Mouse (Mus musculus) CH12.LX (cell line): ENCODE measurements at regions not wholly inside any gene's neighbourhood (a gene's known extent, or its start where the extent isn't known, plus 50 kb on each side); places are given as distances from the start of the nearest gene placed in this dataset.

Experiments
- DNase-seq: peaks from one replicate; pipeline ENCODE4 v3.0.0-alpha.2; 2013; ENCODE audit errors: extremely low read depth
- H3K27ac ChIP-seq: 2 replicates; pipeline ENCODE4 v1.5.1; 2012; ENCODE audit warnings: low read depth, mild to moderate bottlenecking, control low read depth, moderate library complexity; ENCODE audit not compliant: insufficient read depth
- H3K27me3 ChIP-seq: replicated peaks from 2 replicates; pipeline ENCODE3; 2012; ENCODE audit warnings: inconsistent platforms
- H3K36me3 ChIP-seq, 2 experiments: replicated peaks in 1 of 2; 2 replicates each; pipeline versions ENCODE3 to v1.6.1; 2012; ENCODE audit warnings: inconsistent platforms in 1 of 2, low read length in 1 of 2, mild to moderate bottlenecking in 1 of 2, mixed read lengths in 1 of 2, moderate library complexity in 1 of 2; ENCODE audit not compliant: control insufficient read depth in 1 of 2, insufficient read depth in 1 of 2
- H3K4me1 ChIP-seq, 2 experiments: 2 replicates each; pipeline ENCODE4 v1.6.1; 2012; ENCODE audit warnings: inconsistent platforms in 1 of 2, moderate library complexity in 1 of 2; ENCODE audit not compliant: insufficient read depth in 2 of 2, control insufficient read depth in 1 of 2
- H3K4me2 ChIP-seq: 2 replicates; pipeline ENCODE4 v1.6.1; 2012; ENCODE audit warnings: low read depth, mild to moderate bottlenecking, control low read depth; ENCODE audit not compliant: poor library complexity, insufficient read depth, severe bottlenecking
- H3K4me3 ChIP-seq, 3 experiments: fragments of 150-350 bp in 1 of 3; sonication (generic) in 1 of 3; replicated peaks in 1 of 3; 2 replicates each; pipeline versions ENCODE3 to v1.5.1; 2011 to 2012; ENCODE audit warnings: low read depth in 2 of 3, low read length in 2 of 3, mild to moderate bottlenecking in 2 of 3, moderate library complexity in 2 of 3, control low read depth in 1 of 3, improper control_type of control experiment in 1 of 3, inconsistent platforms in 1 of 3, mixed read lengths in 1 of 3; ENCODE audit not compliant: poor library complexity in 1 of 3
- H3K79me2 ChIP-seq: replicated peaks from 2 replicates; pipeline ENCODE4 v1.6.1; 2012; ENCODE audit warnings: mild to moderate bottlenecking, moderate library complexity; ENCODE audit not compliant: control insufficient read depth, poor library complexity, insufficient read depth, severe bottlenecking; ENCODE audit errors: extremely low read depth
- H3K9ac ChIP-seq: 2 replicates; pipeline ENCODE4 v1.6.1; 2012; ENCODE audit warnings: low read depth, mild to moderate bottlenecking, control low read depth, moderate library complexity; ENCODE audit not compliant: insufficient read depth
- H3K9me3 ChIP-seq: replicated peaks from 2 replicates; pipeline ENCODE3; 2012; ENCODE audit warnings: low read length, inconsistent platforms, mixed read lengths
- CHD1 ChIP-seq: IDR thresholded peaks from 2 replicates; pipeline ENCODE4 v1.6.1; 2012; ENCODE audit warnings: low read depth, low read length, improper control_type of control experiment, inconsistent platforms
- E2F4 ChIP-seq: IDR thresholded peaks from 2 replicates; pipeline ENCODE4 v1.6.1; 2011; ENCODE audit warnings: low read depth, low read length, improper control_type of control experiment; ENCODE audit not compliant: insufficient replicate concordance
- ELF1 ChIP-seq: IDR thresholded peaks from 2 replicates; pipeline ENCODE4 v1.6.1; 2014; ENCODE audit warnings: low read depth, mild to moderate bottlenecking, inconsistent platforms, low read length, improper control_type of control experiment
- ETS1 ChIP-seq: conservative IDR thresholded peaks from 2 replicates; pipeline ENCODE4 v1.6.1; 2012; ENCODE audit warnings: low read depth, mild to moderate bottlenecking, inconsistent platforms, low read length, improper control_type of control experiment, moderate library complexity
- MAFK ChIP-seq: IDR thresholded peaks from 2 replicates; pipeline ENCODE4 v1.6.1; 2011; ENCODE audit warnings: low read length, improper control_type of control experiment; ENCODE audit not compliant: insufficient replicate concordance
- MXI1 ChIP-seq: IDR thresholded peaks from 2 replicates; pipeline ENCODE4 v1.6.1; 2011; ENCODE audit warnings: mild to moderate bottlenecking, low read depth, low read length, improper control_type of control experiment
- NRF1 ChIP-seq: IDR thresholded peaks from 2 replicates; pipeline ENCODE4 v1.6.1; 2014; ENCODE audit warnings: low read depth, mild to moderate bottlenecking, inconsistent platforms, low read length, improper control_type of control experiment, moderate library complexity
- POLR2A ChIP-seq: IDR thresholded peaks from 2 replicates; pipeline ENCODE4 v1.6.1; 2011; ENCODE audit warnings: low read depth, mild to moderate bottlenecking, improper control_type of control experiment, low read length
- POLR2AphosphoS2 ChIP-seq: IDR thresholded peaks from 2 replicates; pipeline ENCODE4 v1.6.1; 2011; ENCODE audit warnings: low read depth, low read length, improper control_type of control experiment
- RCOR1 ChIP-seq: conservative IDR thresholded peaks from 2 replicates; pipeline ENCODE4 v1.6.1; 2012; ENCODE audit warnings: low read depth, mild to moderate bottlenecking, inconsistent platforms, low read length, improper control_type of control experiment
- SMC3 ChIP-seq: IDR thresholded peaks from 2 replicates; pipeline ENCODE4 v1.6.1; 2011; ENCODE audit warnings: low read depth, low read length, improper control_type of control experiment
- TBP ChIP-seq: conservative IDR thresholded peaks from 2 replicates; pipeline ENCODE4 v1.6.1; 2011; ENCODE audit warnings: low read depth, low read length, improper control_type of control experiment
- USF2 ChIP-seq: conservative IDR thresholded peaks from 2 replicates; pipeline ENCODE4 v1.6.1; 2011; ENCODE audit warnings: low read depth, low read length, improper control_type of control experiment
- ZC3H11A ChIP-seq: IDR thresholded peaks from 2 replicates; pipeline ENCODE4 v1.6.1; 2012; ENCODE audit warnings: low read depth, mild to moderate bottlenecking, inconsistent platforms, low read length, improper control_type of control experiment
- ZKSCAN1 ChIP-seq: IDR thresholded peaks from 2 replicates; pipeline ENCODE4 v1.6.1; 2012; ENCODE audit warnings: low read depth, inconsistent platforms, low read length, improper control_type of control experiment, borderline replicate concordance
- ZMIZ1 ChIP-seq: IDR thresholded peaks from 2 replicates; pipeline ENCODE4 v1.6.1; 2012; ENCODE audit warnings: low read depth, mild to moderate bottlenecking, inconsistent platforms, low read length, improper control_type of control experiment
- dilution Hi-C: fragments of 300-500 bp; cut with MboI; formaldehyde crosslinking; loops from 2 replicates; pipeline ENCODE4 v1.14.3; 2020; ENCODE audit warnings: low sequenced_read_pairs; ENCODE audit not compliant: extremely low pct_unique_long_range_greater_than_20kb, extremely low pct_ligation_motif_present
- in situ Hi-C: fragments of 300-500 bp; cut with MboI; formaldehyde crosslinking; loops from 3 replicates; pipeline ENCODE4 v1.14.3; 2019; ENCODE audit warnings: low sequenced_read_pairs, low pct_ligation_motif_present, low pct_unique_long_range_greater_than_20kb, mixed read lengths

DNA sequence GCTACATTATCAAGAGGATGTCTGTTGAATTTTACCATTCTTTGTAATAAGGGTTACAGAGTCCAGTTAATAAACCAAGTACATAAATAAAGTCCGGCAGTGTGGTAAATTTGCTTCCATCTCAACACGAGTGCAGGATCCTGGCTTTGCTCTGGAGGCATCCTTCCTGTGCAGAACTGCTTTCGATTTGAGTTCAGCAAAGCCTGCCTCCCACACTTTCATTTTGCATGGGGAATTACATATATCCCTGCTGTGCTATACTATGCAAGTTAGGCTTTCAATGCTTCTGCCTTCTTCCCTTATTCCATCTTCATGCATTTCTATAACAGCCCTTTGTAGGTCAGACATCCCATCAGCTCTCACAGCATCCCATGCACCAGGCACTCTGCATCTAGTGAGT lies 564.4 kb downstream of the Actr3 start:
- no peaks in the 10 kb centered on the region for H3K36me3 ChIP-seq
- in situ Hi-C loops: no loop called here
- no peaks in the 10 kb centered on the region for H3K79me2 ChIP-seq
- H3K9ac ChIP-seq: no peak overlapping the region
- DNase-seq: no peak
- no peak overlapping the region for H3K27ac ChIP-seq
- peaks cover 55% of the 10 kb centered on the region for H3K9me3 ChIP-seq
- no peak overlapping the region for H3K4me3 ChIP-seq
- TF ChIP-seq SMC3 (no peak), NRF1 (no peak), ETS1 (no peak), ELF1 (no peak), ZMIZ1 (no peak), USF2 (no peak), RCOR1 (no peak), ZC3H11A (no peak), POLR2AphosphoS2 (no peak), ZKSCAN1 (no peak)
- H3K4me2 ChIP-seq: no peak overlapping the region
- H3K4me1 ChIP-seq: no peaks in the 10 kb centered on the region
- dilution Hi-C loops: no loop called here
- no peaks in the 10 kb centered on the region for H3K27me3 ChIP-seq

DNA sequence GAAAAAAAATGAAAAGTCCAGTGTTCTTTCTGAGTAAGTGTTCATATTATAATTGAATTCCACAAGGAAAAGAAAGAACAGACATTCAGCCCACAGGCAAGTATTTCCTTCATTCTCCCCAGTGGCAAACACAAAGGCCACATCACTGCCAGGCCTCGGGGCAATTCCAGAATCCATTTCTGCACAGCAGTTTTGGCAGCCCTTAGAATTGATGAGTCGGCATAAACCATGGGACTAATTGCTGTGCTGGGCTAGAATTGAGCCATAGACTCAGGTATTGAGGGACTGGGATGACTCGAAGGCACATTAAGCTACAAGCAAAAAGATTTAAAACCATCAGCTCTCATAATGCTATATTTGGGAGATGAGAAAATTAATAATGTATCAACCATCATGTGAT lies 569.3 kb downstream of the Actr3 start:
- no peak for DNase-seq
- no peaks in the 10 kb centered on the region for H3K4me1 ChIP-seq
- no peak overlapping the region for H3K9ac ChIP-seq
- H3K79me2 ChIP-seq: no peaks in the 10 kb centered on the region
- H3K27me3 ChIP-seq: no peaks in the 10 kb centered on the region
- no peak overlapping the region for H3K27ac ChIP-seq
- TF ChIP-seq TBP (no peak), ZMIZ1 (no peak), USF2 (no peak), MAFK (peak; percentile 58; the same call in 1 of the 2 replicates)
- TF ChIP-seq, all 38 proteins: peak for 1
- H3K4me2 ChIP-seq: no peak overlapping the region
- dilution Hi-C loops (no loop called here), in situ Hi-C loops (no loop called here)
- H3K9me3 ChIP-seq: peaks cover 52% of the 10 kb centered on the region
- no peaks in the 10 kb centered on the region for H3K36me3 ChIP-seq
- H3K4me3 ChIP-seq: no peak overlapping the region

DNA sequence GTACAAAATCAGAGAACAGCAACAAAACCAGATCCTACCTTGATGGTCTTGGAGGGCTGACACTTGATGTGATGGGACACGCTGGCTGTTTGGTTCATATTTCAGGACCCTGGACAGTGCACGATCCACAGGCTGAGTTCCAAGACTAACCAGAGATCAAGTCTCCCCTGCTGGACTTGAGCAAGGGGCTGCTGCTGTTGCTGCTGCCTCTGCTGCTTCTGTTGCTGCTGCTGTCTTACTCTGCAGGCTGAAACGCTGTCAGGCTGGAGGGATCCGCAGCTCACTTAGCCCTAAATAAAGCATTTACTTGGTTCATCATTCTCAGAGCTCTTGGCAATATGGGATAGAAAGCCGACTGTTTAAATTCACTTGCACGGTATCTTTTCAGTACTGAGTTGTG lies 589.8 kb downstream of the Actr3 start:
- in situ Hi-C loops: no loop called here
- Histone ChIP-seq H3K79me2 (no peaks in the 10 kb centered on the region), H3K36me3 (no peaks in the 10 kb centered on the region), H3K4me1 (no peaks in the 10 kb centered on the region), H3K9me3 (peaks cover 34% of the 10 kb centered on the region), H3K27ac (no peak overlapping the region), H3K27me3 (no peaks in the 10 kb centered on the region), H3K4me2 (no peak overlapping the region), H3K4me3 (no peak overlapping the region), H3K9ac (no peak overlapping the region)
- dilution Hi-C loops: no loop called here
- TF ChIP-seq SMC3 (no peak), E2F4 (no peak), CHD1 (no peak), TBP (no peak), MXI1 (no peak), ZC3H11A (no peak), POLR2A (no peak), RCOR1 (no peak)
- no peak for DNase-seq
